Mouse (Mus musculus): ENCODE measurements around the gene Spred2. TPM values are rescaled to one million over a fixed set of nuclear protein-coding genes. Genes with fewer than 3 reads are reported as not detected.
"Not testable (repeated sequence)": the region's sequence is repeated elsewhere in the genome, so short reads cannot be mapped to it uniquely, and the experiment has no call there.

Spred2 gene
- total RNA-seq, 2 experiments from 2014 or later = 4.1 to 6.4 TPM

DNA sequence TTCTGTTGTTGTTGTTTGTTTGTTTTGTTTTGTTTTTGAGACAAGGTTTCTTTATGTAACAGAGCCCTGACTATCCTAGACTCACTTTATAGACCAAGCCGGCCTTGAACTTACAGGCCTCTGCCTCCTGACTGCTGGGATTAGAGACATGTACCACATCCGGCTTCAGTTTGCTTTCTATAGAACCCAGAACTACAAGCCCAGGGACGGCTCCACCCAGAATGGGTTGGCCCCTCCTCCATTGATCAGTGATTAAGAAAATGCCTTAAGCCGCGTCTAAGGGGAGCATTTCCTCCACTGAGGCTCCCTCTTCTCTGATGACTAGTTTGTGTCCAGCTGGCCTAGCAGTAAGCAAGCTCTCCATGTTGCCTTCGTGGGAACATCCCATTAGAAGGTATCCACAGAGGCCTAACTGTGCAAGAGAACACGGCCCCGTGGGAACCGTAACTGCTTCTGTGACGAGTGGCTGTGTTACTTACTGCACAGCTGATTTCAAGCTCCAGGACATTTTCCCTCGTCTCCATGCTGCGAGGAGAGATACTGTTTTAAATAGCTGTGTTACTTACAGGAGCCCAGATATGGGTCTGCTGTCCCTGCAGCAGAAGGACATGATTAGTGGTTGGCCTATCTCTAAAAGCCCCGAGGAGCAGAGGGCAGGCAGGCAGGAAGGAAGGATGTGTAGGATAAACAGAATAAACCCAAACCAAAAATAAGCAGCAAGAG lies 128.8 kb downstream of the Spred2 start:
- DNase-seq (ENCODE audit: low spot score) = no peak

DNA sequence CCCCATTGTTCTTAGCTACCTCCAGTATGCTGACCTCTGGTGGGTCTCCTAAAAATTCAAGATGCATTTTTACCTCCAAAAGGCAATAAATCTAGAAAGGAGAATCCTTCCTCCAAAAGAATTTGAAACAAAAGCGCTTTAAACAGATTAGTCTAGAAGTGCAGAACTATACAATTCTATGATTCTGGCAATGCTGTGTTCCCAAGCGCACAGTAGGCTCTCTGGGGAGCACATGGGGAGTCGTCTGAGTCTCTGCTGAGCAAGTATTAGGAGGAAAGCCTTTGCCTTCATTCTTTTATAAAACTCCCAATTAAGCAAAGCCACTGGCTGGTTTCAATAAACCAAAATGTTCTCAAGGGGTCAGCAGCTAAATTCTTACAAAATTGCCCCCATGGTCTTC lies 129.8 kb downstream of the Spred2 start:
- no peak for DNase-seq (ENCODE audit: low spot score)

DNA sequence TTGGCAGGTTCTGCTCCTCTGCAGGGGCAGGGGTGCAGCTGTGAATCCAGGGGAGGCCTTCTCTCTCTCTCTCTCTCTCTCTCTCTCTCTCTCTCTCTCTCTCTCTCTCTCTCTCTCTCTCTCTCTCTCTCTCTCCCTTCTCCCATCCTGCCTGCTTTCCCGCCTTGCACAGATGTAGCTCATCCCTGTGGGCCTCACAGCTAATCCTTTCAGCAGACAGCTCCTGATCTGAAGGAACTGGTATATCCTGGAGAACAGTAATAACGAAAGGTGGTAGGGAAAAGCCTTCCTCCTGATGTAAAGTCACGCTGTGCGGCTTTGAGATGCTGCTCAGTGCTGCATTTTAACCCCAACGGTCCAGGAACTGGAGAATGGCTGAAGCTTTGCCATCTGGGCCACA lies 130.4 kb downstream of the Spred2 start:
- no peak for DNase-seq (ENCODE audit: low spot score)

DNA sequence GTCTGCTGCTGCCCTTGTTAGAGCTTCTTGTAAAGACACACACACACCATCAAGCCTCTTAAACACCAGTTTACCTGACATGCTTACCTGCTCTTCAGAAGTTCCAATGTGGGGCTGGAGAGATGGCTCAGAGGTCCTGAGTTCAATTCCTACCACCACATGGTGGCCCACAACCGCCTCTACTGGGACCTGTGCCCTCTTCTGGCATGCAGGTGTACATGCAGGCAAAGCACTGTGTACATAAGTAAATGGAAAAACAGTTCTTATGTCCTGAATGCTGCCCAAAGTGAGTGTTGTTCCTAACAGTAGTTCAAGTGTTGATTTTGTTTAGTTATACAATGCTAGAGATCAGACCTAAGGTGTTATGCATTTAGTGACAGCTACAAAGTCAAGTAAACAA lies 132.0 kb downstream of the Spred2 start:
- DNase-seq (ENCODE audit: low spot score) = no peak

DNA sequence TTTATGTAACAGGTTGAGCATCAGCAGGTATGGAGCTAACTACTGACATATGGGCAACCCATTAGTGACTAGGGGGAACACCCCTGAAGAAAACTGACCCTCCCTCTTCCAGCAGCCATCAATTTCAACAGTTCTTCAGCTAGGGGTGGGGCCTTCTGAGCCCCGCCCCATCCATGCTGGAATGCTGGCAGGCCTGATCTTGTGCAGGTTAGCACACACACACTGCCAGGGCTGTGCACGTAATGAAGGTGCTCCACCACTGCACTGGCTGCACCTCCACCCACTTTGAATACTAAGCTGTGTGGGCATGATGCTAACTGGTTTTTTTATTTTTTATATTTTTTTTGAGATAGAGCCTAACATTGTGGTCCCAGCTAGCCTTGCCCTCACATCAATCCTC lies 133.3 kb downstream of the Spred2 start:
- DNase-seq (ENCODE audit: low spot score) = no peak

DNA sequence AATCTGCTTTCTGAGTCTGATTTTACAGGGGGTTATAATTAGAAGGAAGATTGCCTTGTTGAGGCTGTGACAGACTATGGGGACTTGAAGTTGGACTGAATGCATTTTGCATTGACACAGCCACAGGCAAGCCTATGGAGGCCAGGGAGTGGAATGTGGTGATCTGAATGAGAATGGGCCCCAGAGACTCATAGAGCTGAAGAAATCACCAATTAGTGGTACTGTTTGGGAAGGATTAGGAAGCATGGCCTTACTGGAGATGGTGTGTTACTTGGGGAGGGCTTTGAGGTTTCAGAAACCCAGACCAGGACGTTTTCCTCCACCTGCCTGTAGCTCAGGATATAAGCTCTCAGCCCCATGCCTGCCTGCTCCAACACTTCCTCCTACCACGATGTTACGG lies 135.6 kb downstream of the Spred2 start:
- no peak for DNase-seq (ENCODE audit: low spot score)

DNA sequence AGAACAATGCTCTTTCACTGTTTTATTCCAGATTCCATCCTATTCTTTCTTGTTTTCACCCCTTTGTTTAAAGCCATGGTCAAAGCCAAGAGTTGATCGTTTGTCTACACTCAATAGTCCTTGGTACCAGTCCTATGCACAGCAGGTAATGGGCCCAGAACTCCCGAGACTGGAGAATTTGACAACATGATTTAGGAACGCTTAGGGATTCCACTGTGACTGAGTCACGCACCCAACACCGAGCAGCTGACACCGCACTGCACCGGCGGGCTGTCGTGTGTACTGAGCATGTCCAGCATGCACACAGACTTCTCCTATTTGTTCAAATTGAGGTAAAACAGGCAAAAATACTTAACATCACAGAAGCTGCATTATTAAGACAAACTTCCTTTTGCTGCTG lies 138.6 kb downstream of the Spred2 start:
- not testable (repeated sequence) for DNase-seq (ENCODE audit: low spot score)

DNA sequence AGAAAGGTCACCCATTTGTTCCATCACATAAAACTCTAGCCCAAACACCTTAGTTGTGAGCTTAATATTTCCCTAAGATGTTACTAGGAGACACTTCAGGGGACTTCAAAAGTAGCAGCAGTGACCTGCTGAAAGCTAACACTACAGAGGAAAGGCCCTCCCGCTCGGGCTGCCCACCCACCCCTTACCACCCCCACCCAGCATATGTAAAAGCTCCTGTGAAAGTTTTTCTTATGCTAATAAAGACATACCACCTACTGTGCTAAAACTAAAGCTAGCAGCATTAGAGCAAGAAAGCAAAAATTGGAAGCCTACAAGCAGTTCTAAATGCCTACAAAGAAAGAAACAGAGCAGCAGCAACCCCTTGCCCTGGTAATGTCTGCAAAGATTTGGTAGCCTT lies 139.9 kb downstream of the Spred2 start:
- not testable (repeated sequence) for DNase-seq (ENCODE audit: low spot score)

DNA sequence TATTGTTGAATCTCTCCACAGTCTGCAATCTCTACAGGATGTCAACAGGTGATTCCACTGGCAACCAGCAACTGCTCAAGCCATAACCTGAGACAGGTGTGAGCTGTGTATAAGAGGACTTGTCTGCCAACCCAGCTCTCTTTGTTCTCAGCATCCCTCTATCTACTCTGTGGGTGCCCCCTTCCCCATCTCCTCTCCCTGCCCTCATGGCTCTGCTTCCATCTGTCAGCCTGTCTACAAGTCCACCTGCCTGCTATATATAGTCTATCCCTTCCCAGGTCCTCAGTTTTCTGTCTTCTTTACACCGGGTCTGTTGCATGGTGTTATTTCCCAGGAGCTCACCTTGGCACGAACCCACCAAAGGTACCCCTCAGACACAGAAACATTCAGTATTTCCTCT lies 140.8 kb downstream of the Spred2 start:
- no peak for DNase-seq (ENCODE audit: low spot score)

DNA sequence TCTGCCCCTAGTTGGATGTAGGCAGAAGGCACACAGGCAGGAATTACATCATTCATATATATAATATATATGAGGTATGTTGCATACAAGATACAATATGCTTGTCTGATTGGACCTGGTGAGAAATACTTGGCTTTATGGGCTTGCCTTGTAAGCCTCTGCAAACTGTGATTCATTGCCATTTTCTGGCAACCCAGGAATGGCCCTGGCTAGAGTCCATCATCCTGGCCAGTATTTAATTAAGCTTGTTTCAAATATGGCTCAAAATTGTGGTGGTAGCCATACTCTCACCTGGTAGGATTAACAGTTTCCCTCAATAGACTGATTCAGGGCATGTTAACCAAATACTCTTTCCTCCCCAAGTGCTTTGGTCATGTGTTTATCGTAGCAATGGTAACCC lies 141.9 kb downstream of the Spred2 start:
- DNase-seq (ENCODE audit: low spot score) = no peak

DNA sequence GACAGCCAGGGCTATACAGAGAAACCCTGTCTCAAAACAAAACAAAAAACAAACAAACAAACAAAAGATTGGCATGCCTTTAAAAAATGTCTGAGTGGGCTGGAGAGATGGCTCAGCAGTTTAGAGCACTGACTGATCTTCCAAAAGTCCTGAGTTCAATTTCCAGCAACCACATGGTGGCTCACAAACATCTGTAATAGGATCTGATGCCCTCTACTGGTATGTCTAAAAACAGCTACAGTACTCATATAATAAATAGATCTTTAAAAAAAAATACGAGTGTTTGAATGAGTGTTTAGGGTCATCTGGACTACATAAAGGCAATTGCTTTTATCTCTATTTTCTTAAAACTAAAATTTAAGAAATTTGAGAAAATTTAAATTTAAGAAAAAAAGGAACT lies 143.3 kb downstream of the Spred2 start:
- no peak for DNase-seq (ENCODE audit: low spot score)

DNA sequence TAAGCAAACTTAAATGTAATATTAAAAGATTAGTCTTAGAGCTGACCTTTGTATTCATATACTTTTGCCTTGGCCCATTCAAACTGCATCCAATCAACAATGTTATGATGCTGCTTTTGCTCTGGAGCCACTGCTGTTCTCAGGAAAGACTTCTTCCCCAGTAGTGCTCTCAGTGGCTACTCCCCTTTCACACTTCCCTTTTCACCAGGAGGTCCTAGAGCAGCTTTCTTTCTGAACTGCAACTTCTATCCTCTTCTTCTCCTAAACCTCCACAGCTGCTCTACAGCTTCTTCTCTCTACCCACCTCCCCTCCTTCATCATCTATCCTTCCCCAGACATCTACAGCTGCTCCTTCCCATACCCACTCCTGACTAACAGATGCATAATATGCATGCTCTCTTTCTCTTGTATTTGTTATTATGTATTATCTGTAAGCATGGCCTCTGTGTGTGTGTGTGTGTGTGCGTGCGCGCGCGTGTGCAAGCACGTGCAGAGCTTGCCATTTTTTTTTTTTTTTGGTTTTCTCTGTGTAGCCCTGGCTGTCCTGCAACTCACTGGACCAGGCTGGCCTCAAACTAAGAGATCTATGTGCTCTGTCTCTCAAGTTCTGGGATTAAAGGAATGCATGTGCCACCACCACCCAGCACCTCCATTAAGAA lies 144.3 kb downstream of the Spred2 start:
- no peak for DNase-seq (ENCODE audit: low spot score)

DNA sequence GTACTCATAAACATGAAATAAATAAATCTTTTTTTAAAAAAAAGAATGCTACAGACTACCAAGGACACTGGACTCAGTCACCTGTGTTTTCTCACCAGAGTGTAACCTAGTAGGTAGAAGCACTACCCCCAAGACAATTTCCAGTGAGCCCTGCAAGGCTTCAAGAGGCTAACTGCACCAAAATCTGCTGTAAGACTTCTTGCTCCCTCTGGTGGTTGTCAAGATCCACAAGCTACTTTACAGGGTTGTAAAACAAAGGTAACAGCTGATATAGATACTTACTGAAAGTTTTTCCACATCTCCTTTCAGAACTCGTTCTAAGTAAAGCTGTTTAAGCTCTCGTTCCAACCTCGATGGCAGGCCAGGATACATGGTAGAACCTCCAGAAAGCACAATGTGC lies 148.0 kb downstream of the Spred2 start:
- peak; percentile 32 for DNase-seq (ENCODE audit: low spot score)

DNA sequence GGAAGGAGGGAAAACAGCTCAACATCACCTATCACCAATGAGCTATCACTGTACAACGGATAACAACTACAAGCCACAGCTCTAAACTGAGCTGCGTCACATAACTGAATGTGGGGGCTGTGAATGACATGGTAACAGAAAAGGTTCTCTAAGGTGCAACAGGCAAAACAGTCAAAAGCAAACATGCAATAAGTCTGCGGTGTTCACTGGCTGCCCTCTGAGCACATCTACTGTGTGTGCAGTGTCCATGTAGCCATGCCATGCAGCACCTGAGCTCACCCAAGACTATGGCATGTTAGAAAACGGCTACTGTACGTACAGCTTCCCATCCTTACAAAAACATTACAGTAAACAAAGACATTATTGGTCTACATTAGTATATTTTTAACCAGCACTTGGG lies 148.7 kb downstream of the Spred2 start:
- no peak for DNase-seq (ENCODE audit: low spot score)

Other genes starting within 250 kb of the Spred2 start
- gene Actr2, start 188.5 kb downstream of the Spred2 start, total RNA-seq (2021) = 10 to 100 TPM; 35.5 to 39.8 TPM

All from gastrocnemius, adult 18-20 months (tissue).